In the genomic region with DNA sequence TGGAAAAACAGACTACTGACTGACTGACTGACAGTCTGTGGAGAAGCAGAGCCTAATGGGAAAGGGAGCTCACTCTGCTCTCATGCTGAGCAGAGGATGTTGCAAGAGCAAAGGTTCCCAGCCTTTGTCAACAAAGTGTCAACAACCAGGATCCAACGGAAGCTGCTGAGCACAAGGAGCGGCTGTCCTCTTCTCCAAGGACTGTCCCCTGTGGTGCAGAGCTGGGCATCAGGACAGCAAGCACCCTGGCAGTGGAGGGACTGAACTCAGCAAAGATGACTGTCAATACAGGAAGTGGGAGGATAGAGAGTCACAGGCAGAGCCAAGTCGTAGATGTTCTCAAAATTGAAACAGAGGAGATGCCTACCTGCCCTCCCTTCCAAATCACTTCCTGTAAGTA, we compare ENCODE assay signal across 9 mouse cellular contexts. TPM values are rescaled to one million over a fixed set of nuclear protein-coding genes. Genes with fewer than 3 reads are reported as not detected.
DNase-seq lines count a peak whose midpoint lies in the region; ATAC-seq and TF ChIP-seq lines count a peak whose summit lies in the region.
"Had no signal": no experiment of that assay in that cellular context is flagged by ENCODE, and none has a peak within 500 bp of the region (broad histone marks: within the 10 kb centered on the region; RNA-seq: fewer than 3 reads in every experiment).

No protein-coding gene starts in this region.

- peaks cover 4% of the 10 kb centered on the region; the same call in 1 of the 2 replicates for H3K4me1 ChIP-seq in bone marrow, adult 2 months (ENCODE audit: control insufficient read depth, insufficient read depth, low read length)
- no peaks in the 10 kb centered on the region for H3K4me1 ChIP-seq in intestine, embryonic 15.5 days (replicated peaks)
- H3K4me1 ChIP-seq in cerebellum, adult 2 months (ENCODE audit: control insufficient read depth, insufficient read depth, low read length): peaks cover 14% of the 10 kb centered on the region
- H3K4me1 ChIP-seq: heart, embryonic 15.5 days had no signal

- no peak overlapping the region for H3K9ac ChIP-seq in intestine, embryonic 15.5 days
- H3K9ac ChIP-seq: heart, embryonic 15.5 days had no signal

- H3K27me3 ChIP-seq in intestine, embryonic 15.5 days (replicated peaks): no peaks in the 10 kb centered on the region
- H3K27me3 ChIP-seq in cerebellum, adult 2 months (ENCODE audit: control insufficient read depth, insufficient read depth, low read length): no peaks in the 10 kb centered on the region
- H3K27me3 ChIP-seq: heart, embryonic 15.5 days had no signal

- peak; percentile 14 for DNase-seq in kidney, postnatal 14 days
- DNase-seq in kidney, adult 8-10 months: no peak
- no peak for DNase-seq in cerebellum, adult 11 months
- no peak for DNase-seq in cerebellum, adult 8-10 months
- DNase-seq in cerebellum, adult 2 months: no peak

- no peak overlapping the region for H3K4me2 ChIP-seq in intestine, embryonic 15.5 days (replicated peaks)
- H3K4me2 ChIP-seq: heart, embryonic 15.5 days had no signal

- H3K9me3 ChIP-seq in intestine, embryonic 15.5 days: no peaks in the 10 kb centered on the region
- H3K9me3 ChIP-seq: heart, embryonic 15.5 days had no signal

- H3K4me3 ChIP-seq in bone marrow, adult 2 months (replicated peaks; ENCODE audit: control insufficient read depth, low read depth, low read length): peak overlapping the region; percentile 0
- no peak overlapping the region for H3K4me3 ChIP-seq in intestine, embryonic 15.5 days (replicated peaks)
- no peak overlapping the region for H3K4me3 ChIP-seq in cerebellum, adult 2 months (replicated peaks; ENCODE audit: insufficient read depth, low read depth, low read length)
- H3K4me3 ChIP-seq: heart, embryonic 15.5 days had no signal

- TF ChIP-seq CTCF in bone marrow, adult 2 months (IDR thresholded peaks at IDR 0.05; ENCODE audit: control insufficient read depth, insufficient read depth, low read length): no peak
- no peak for TF ChIP-seq CTCF in cerebellum, adult 2 months (IDR thresholded peaks at IDR 0.05; ENCODE audit: borderline replicate concordance, insufficient read depth, low read depth, low read length)

- H3K27ac ChIP-seq in bone marrow, adult 2 months (ENCODE audit: control insufficient read depth, insufficient read depth, low read depth, low read length, poor library complexity): peak overlapping the region; percentile 20; the same call in 1 of the 2 replicates
- no peak overlapping the region for H3K27ac ChIP-seq in intestine, embryonic 15.5 days
- H3K27ac ChIP-seq in cerebellum, adult 2 months (ENCODE audit: insufficient read depth, low read length): no peak overlapping the region
- H3K27ac ChIP-seq: heart, embryonic 15.5 days had no signal

- 0 out of 2 replicates have a peak, but pooled peaks have one; percentile 24 for ATAC-seq in intestine, embryonic 15.5 days
- ATAC-seq in megakaryocyte progenitor cell, adult 5-6 weeks (replicated peaks; ENCODE audit: poor library complexity): peak; percentile 59

- WGBS in bone marrow, adult 2 months: 26% methylated on average over 3 of the region's 3 CpGs
- 47% methylated on average over 3 of the region's 3 CpGs for WGBS in intestine, embryonic 15.5 days
- WGBS in cerebellum, adult 2 months: 24% methylated on average over 3 of the region's 3 CpGs

- TF ChIP-seq POLR2A in bone marrow, adult 2 months (IDR thresholded peaks at IDR 0.05; ENCODE audit: borderline replicate concordance, control insufficient read depth, low read depth, low read length): no peak
- no peak for TF ChIP-seq POLR2A in cerebellum, adult 2 months (IDR thresholded peaks at IDR 0.05; ENCODE audit: borderline replicate concordance, insufficient read depth, low read length)

- no peaks in the 10 kb centered on the region for H3K36me3 ChIP-seq in intestine, embryonic 15.5 days
- H3K36me3 ChIP-seq: heart, embryonic 15.5 days had no signal

RNA-seq across cellular contexts. Expression of a gene that starts 56.6 kb away (rescaled TPM):
- polyA plus RNA-seq in bone marrow, adult 2 months (2011; ENCODE audit: insufficient read depth, insufficient read length, low replicate concordance, missing spikeins): 397 and 805 TPM in 2 replicates
- polyA plus RNA-seq in intestine, embryonic 15.5 days (2015; fragmentation: Nextera tagmentation; extraction: Ambion mirVana): 2,425 and 2,606 TPM in 2 replicates
- 3,635 and 4,207 TPM in 2 replicates for total RNA-seq in megakaryocyte progenitor cell, adult 5-6 weeks (2015)
- 4,709 and 5,125 TPM in 2 replicates for total RNA-seq in megakaryocyte progenitor cell, adult 5-6 weeks (2017)
- polyA plus RNA-seq in cerebellum, adult 2 months (2012; rRNA removed): 2,645 and 2,703 TPM in 2 replicates

RNA-seq across cellular contexts. Expression of a gene that starts 58.5 kb away (rescaled TPM):
- polyA plus RNA-seq in bone marrow, adult 2 months (2011; ENCODE audit: insufficient read depth, insufficient read length, low replicate concordance, missing spikeins): 1.9 and 4.1 TPM in 2 replicates
- polyA plus RNA-seq in intestine, embryonic 15.5 days (2015; fragmentation: Nextera tagmentation; extraction: Ambion mirVana): 25.6 and 26.7 TPM in 2 replicates
- total RNA-seq in megakaryocyte progenitor cell, adult 5-6 weeks (2015): 0.10 and 0.22 TPM in 2 replicates
- total RNA-seq in megakaryocyte progenitor cell, adult 5-6 weeks (2017): 0.25 and 0.54 TPM in 2 replicates
- polyA plus RNA-seq in cerebellum, adult 2 months (2012; rRNA removed): 21.7 and 21.8 TPM in 2 replicates
